Mouse (Mus musculus): ENCODE measurements around the gene Crtc3. TPM values are rescaled to one million over a fixed set of nuclear protein-coding genes. Genes with fewer than 3 reads are reported as not detected.

Gene Crtc3
- total and polyA plus RNA-seq, 3 experiments = 4.2 to 15.8 TPM; not detected in 1

- TF ChIP-seq ELF1 (IDR thresholded peaks at IDR 0.05; ENCODE audit: low read depth, low read length) = peak; percentile 95
- TF ChIP-seq POLR2AphosphoS5 (IDR thresholded peaks at IDR 0.05; ENCODE audit: borderline replicate concordance, low read depth, low read length) = no peak
- TF ChIP-seq CHD1 (IDR thresholded peaks at IDR 0.05; ENCODE audit: low read depth, low read length) = no peak
Observed at GRCm38 (mm10) chr7:80628708-80629183, 59.9 kb downstream of the Crtc3 start (continued).

DNA sequence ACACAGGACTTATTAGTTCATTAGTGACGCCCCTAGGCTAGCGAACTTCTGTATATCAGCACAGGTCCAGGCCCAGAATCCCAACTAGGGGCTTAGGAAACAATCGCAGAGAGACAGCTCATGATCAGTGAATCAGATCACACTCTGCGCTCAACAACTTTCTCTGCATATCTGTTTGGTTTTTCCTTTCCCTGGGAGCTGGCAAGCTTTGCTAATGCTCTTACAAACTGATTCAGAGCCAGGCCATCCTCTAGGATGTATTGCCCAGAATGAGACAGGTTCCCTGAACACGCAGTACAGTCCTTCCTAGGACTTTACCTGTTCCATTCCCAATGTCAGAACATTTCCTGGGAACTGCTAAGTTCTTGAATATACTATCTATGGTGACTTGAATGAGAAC, 61.7 kb downstream of the Crtc3 start:
- DNase-seq (ENCODE audit: low read depth, low spot score) = no peak
- Histone ChIP-seq H3K27ac (ENCODE audit: control insufficient read depth, low read depth, low read length) (no peak overlapping the region), H3K79me2 (ENCODE audit: control insufficient read depth, insufficient read depth, low read length, poor library complexity) (no peaks in the 10 kb centered on the region), H3K27me3 (ENCODE audit: control insufficient read depth in 1 of 2, insufficient read depth in 2 of 2, low read length in 2 of 2) (no peaks in the 10 kb centered on the region), H3K9ac (ENCODE audit: control insufficient read depth, low read depth, low read length, poor library complexity, severe bottlenecking) (no peak overlapping the region), H3K4me3 (ENCODE audit: control insufficient read depth in 1 of 2, insufficient read depth in 1 of 2, low read depth in 2 of 2, low read length in 2 of 2) (no peak overlapping the region), H3K36me3 (ENCODE audit: control insufficient read depth in 1 of 2, insufficient read depth in 2 of 2, low read length in 2 of 2) (peaks cover 0 to 10% of the 10 kb centered on the region in 2 experiments; a peak in 3 of 4 replicates), H3K9me3 (replicated peaks; ENCODE audit: insufficient read depth, low read length) (no peaks in the 10 kb centered on the region), H3K4me1 (ENCODE audit: control insufficient read depth in 1 of 2, insufficient read depth in 2 of 2, low read length in 2 of 2) (peaks cover 11 to 13% of the 10 kb centered on the region in 2 experiments)
- TF ChIP-seq TCF12 (IDR thresholded peaks at IDR 0.05; ENCODE audit: low read depth, low read length) (no peak), MXI1 (IDR thresholded peaks at IDR 0.05; ENCODE audit: low read depth, low read length) (no peak), RAD21 (IDR thresholded peaks at IDR 0.05; ENCODE audit: low read depth, low read length) (no peak), ZMIZ1 (IDR thresholded peaks at IDR 0.05; ENCODE audit: low read depth, low read length) (no peak), POLR2AphosphoS5 (IDR thresholded peaks at IDR 0.05; ENCODE audit: borderline replicate concordance, low read depth, low read length) (no peak), ZNF384 (IDR thresholded peaks at IDR 0.05; ENCODE audit: low read depth, low read length) (no peak), USF2 (IDR thresholded peaks at IDR 0.05; ENCODE audit: borderline replicate concordance in 1 of 2, insufficient read depth in 1 of 2, low read depth in 1 of 2, low read length in 2 of 2) (no peak)

- no peaks in the 10 kb centered on the region for H3K79me2 ChIP-seq (ENCODE audit: control insufficient read depth, insufficient read depth, low read length, poor library complexity)
- peaks cover 0 to 10% of the 10 kb centered on the region in 2 experiments; a peak in 3 of 4 replicates for H3K36me3 ChIP-seq (ENCODE audit: control insufficient read depth in 1 of 2, insufficient read depth in 2 of 2, low read length in 2 of 2)
- H3K27me3 ChIP-seq (ENCODE audit: control insufficient read depth in 1 of 2, insufficient read depth in 2 of 2, low read length in 2 of 2) = no peaks in the 10 kb centered on the region
- no peak for DNase-seq (ENCODE audit: low read depth, low spot score)
- no peaks in the 10 kb centered on the region for H3K9me3 ChIP-seq (replicated peaks; ENCODE audit: insufficient read depth, low read length)
- no peak overlapping the region for H3K4me3 ChIP-seq (ENCODE audit: control insufficient read depth in 1 of 2, insufficient read depth in 1 of 2, low read depth in 2 of 2, low read length in 2 of 2)
- H3K4me1 ChIP-seq (ENCODE audit: control insufficient read depth in 1 of 2, insufficient read depth in 2 of 2, low read length in 2 of 2) = peaks cover 11 to 13% of the 10 kb centered on the region in 2 experiments
- H3K27ac ChIP-seq (ENCODE audit: control insufficient read depth, low read depth, low read length) = no peak overlapping the region
- H3K9ac ChIP-seq (ENCODE audit: control insufficient read depth, low read depth, low read length, poor library complexity, severe bottlenecking) = no peak overlapping the region
- TF ChIP-seq TAL1 (IDR thresholded peaks at IDR 0.05; ENCODE audit: low read length) = no peak
- TF ChIP-seq MYC (IDR thresholded peaks at IDR 0.05; ENCODE audit: low read depth, low read length) = no peak
- TF ChIP-seq MEF2A (IDR thresholded peaks at IDR 0.05; ENCODE audit: extremely low read depth, insufficient replicate concordance, low read depth, low read length, poor library complexity, severe bottlenecking) = no peak
- no peak for TF ChIP-seq RAD21 (IDR thresholded peaks at IDR 0.05; ENCODE audit: low read depth, low read length)
- no peak for TF ChIP-seq ZMIZ1 (IDR thresholded peaks at IDR 0.05; ENCODE audit: low read depth, low read length)
- TF ChIP-seq BHLHE40 (IDR thresholded peaks at IDR 0.05; ENCODE audit: borderline replicate concordance, low read depth, low read length) = no peak
- no peak for TF ChIP-seq EP300 (IDR thresholded peaks at IDR 0.05; ENCODE audit: low read depth in 1 of 2, low read length in 2 of 2)
- TF ChIP-seq SIN3A (IDR thresholded peaks at IDR 0.05; ENCODE audit: low read length) = no peak
- TF ChIP-seq POLR2AphosphoS2 (IDR thresholded peaks at IDR 0.05; ENCODE audit: low read length) = no peak
- no peak for TF ChIP-seq CTCF (IDR thresholded peaks at IDR 0.05 in 2 of 3, conservative IDR thresholded peaks at IDR 0.05 in 1 of 3; ENCODE audit: control insufficient read depth in 1 of 3, insufficient read depth in 1 of 3, low read depth in 2 of 3, low read length in 3 of 3, poor library complexity in 1 of 3, severe bottlenecking in 1 of 3)
- TF ChIP-seq NRF1 (IDR thresholded peaks at IDR 0.05; ENCODE audit: insufficient read depth, low read depth, low read length, poor library complexity, severe bottlenecking) = no peak
- TF ChIP-seq MYB (IDR thresholded peaks at IDR 0.05; ENCODE audit: low read depth, low read length) = no peak
- no peak for TF ChIP-seq NELFE (IDR thresholded peaks at IDR 0.05; ENCODE audit: low read depth, low read length)
- TF ChIP-seq ELF1 (IDR thresholded peaks at IDR 0.05; ENCODE audit: low read depth, low read length) = no peak
- no peak for TF ChIP-seq KAT2A (conservative IDR thresholded peaks at IDR 0.05; ENCODE audit: low read depth, low read length)
- TF ChIP-seq POLR2A (IDR thresholded peaks at IDR 0.05; ENCODE audit: control insufficient read depth in 1 of 2, insufficient read depth in 1 of 2, low read depth in 1 of 2, low read length in 2 of 2, poor library complexity in 1 of 2) = no peak
Observed at GRCm38 (mm10) chr7:80625841-80626240, 62.8 kb downstream of the Crtc3 start.
